In genomic region chr14:31130236-31131220, GRCm38 (mm10) we compare ENCODE assay signal across 8 mouse cellular contexts. TPM values are rescaled to one million over a fixed set of nuclear protein-coding genes. Genes with fewer than 3 reads are reported as not detected.
DNase-seq lines count a peak whose midpoint lies in the region; ATAC-seq and TF ChIP-seq lines count a peak whose summit lies in the region.

Gene Nt5dc2, plus strand, starts transcription at chr14:31131053.

- H3K36me3 ChIP-seq in liver, adult 2 months (ENCODE audit: control insufficient read depth, insufficient read depth, low read length): no peaks in the 10 kb centered on the region; the same call in 1 of the 2 replicates
- H3K36me3 ChIP-seq in splenic B cell, adult 2 months (ENCODE audit: control insufficient read depth, insufficient read depth, low read length, poor library complexity, severe bottlenecking): no peaks in the 10 kb centered on the region

- no peak for ATAC-seq in frontal cortex, adult (ENCODE audit: low TSS enrichment)
- ATAC-seq in monocyte, adult 5-6 weeks (replicated peaks; ENCODE audit: insufficient number of reproducible peaks, low FRiP score, low TSS enrichment, poor library complexity, severe bottlenecking): peak; percentile 43; the same call in 1 of the 2 replicates

- peaks cover 14% of the 10 kb centered on the region for H3K4me1 ChIP-seq in liver, adult 2 months (ENCODE audit: control insufficient read depth, insufficient read depth, low read length)

- peak within 1 kb of the TSS; percentile 64 for H3K4me3 ChIP-seq in liver, adult 2 months (ENCODE audit: insufficient read depth, low read depth, low read length)

- peaks cover 11% of the 10 kb centered on the region; the same call in 1 of the 2 replicates for H3K79me2 ChIP-seq in liver, adult 2 months (ENCODE audit: control insufficient read depth, insufficient read depth, low read length)

- H3K27me3 ChIP-seq in liver, adult 2 months (ENCODE audit: control insufficient read depth, insufficient read depth, low read length): no peaks in the 10 kb centered on the region; the same call in 1 of the 2 replicates
- no peaks in the 10 kb centered on the region for H3K27me3 ChIP-seq in splenic B cell, adult 2 months (ENCODE audit: control insufficient read depth, insufficient read depth, low read length, poor library complexity, severe bottlenecking)

- peak in 1 of 2 experiments; percentile 59 for DNase-seq in frontal cortex, adult 2 months (ENCODE audit: extremely low spot score in 1 of 2, low spot score in 1 of 2)
- peak; percentile 89 for DNase-seq in embryo, embryonic 11.5 days (ENCODE audit: low read depth, low spot score)
- no peak for DNase-seq in gonadal fat pad, adult 2 months (ENCODE audit: low read depth)
- peak; percentile 84 for DNase-seq in kidney, adult 11 months
- DNase-seq in liver, adult 2 months (ENCODE audit: extremely low read depth, low read depth, low spot score): no peak
- peak; percentile 83 for DNase-seq in splenic B cell, adult 2 months (ENCODE audit: low read depth, low spot score)

- peak; percentile 54; the same call in 1 of the 2 replicates for TF ChIP-seq POLR2A in liver, adult 2 months (IDR thresholded peaks at IDR 0.05; ENCODE audit: extremely low read depth, insufficient read depth, low read length)

- H3K27ac ChIP-seq in liver, adult 2 months (replicated peaks; ENCODE audit: insufficient read depth, low read depth, low read length): no peak within 1 kb of the TSS

- no peak for TF ChIP-seq CTCF in liver, adult 2 months (IDR thresholded peaks at IDR 0.05; ENCODE audit: low read depth, low read length)

- peak within 1 kb of the TSS; percentile 91 for H3K9ac ChIP-seq in liver, adult 2 months (ENCODE audit: low read depth, low read length)

- WGBS in liver, adult 2 months: 5% methylated on average over 63 of the region's 63 CpGs

RNA-seq across cellular contexts. Expression of gene Nt5dc2, which starts in this region (rescaled TPM):
- polyA plus RNA-seq in frontal cortex, adult 2 months (2012; rRNA removed): 20.2 and 21.4 TPM in 2 replicates
- polyA plus RNA-seq in gonadal fat pad, adult 2 months (2012; rRNA removed): 58.8 and 67.0 TPM in 2 replicates
- total RNA-seq in liver, adult 2 months (2014; rRNA removed): 3.0 and 6.0 TPM in 2 replicates
- polyA plus RNA-seq in liver, adult 2 months (2012; rRNA removed): 14.8 and 17.5 TPM in 2 replicates
- total RNA-seq in monocyte, adult 5-6 weeks (2017): 1.7 to 2.7 TPM in 2 of 3 replicates, not detected in the other

Comparison
In these comparisons a context has a peak if more than half of its experiments do, and no peak if none do; other contexts are left out.
1. DNase-seq: peak in embryo, embryonic 11.5 days (single experiment), kidney, adult 11 months (single experiment) and splenic B cell, adult 2 months (single experiment); none in gonadal fat pad, adult 2 months (single experiment) and liver, adult 2 months (single experiment).